ENCODE assay signal across 13 mouse cellular contexts in genomic region chr14:25774100-25774499, GRCm38 (mm10). TPM values are rescaled to one million over a fixed set of nuclear protein-coding genes. Genes with fewer than 3 reads are reported as not detected.
DNase-seq lines count a peak whose midpoint lies in the region; ATAC-seq lines count a peak whose summit lies in the region.
"Had no signal": no experiment of that assay in that cellular context is flagged by ENCODE, and none has a peak within 500 bp of the region (broad histone marks: within the 10 kb centered on the region; RNA-seq: fewer than 3 reads in every experiment).

No protein-coding gene starts in this region.

- no peak overlapping the region for H3K9ac ChIP-seq in heart, embryonic 15.5 days
- no peak overlapping the region for H3K9ac ChIP-seq in liver, embryonic 11.5 days (ENCODE audit: low read depth, low read length)
- H3K9ac ChIP-seq: limb, embryonic 12.5 days; midbrain, embryonic 15.5 days had no signal

- H3K27ac ChIP-seq in heart, embryonic 15.5 days: 0 out of 2 replicates have a peak overlapping the region, but pooled peaks have one; percentile 33
- no peak overlapping the region for H3K27ac ChIP-seq in liver, embryonic 11.5 days (ENCODE audit: low read depth, low read length)
- H3K27ac ChIP-seq: limb, embryonic 12.5 days; midbrain, embryonic 15.5 days had no signal

- H3K4me3 ChIP-seq in heart, embryonic 15.5 days: no peak overlapping the region
- H3K4me3 ChIP-seq in liver, embryonic 11.5 days (ENCODE audit: low read depth, low read length): no peak overlapping the region
- H3K4me3 ChIP-seq: limb, embryonic 12.5 days; midbrain, embryonic 15.5 days had no signal

- H3K27me3 ChIP-seq in heart, embryonic 15.5 days: no peaks in the 10 kb centered on the region
- no peaks in the 10 kb centered on the region for H3K27me3 ChIP-seq in liver, embryonic 11.5 days (replicated peaks; ENCODE audit: control insufficient read depth, insufficient read depth, low read length)
- H3K27me3 ChIP-seq: limb, embryonic 12.5 days; midbrain, embryonic 15.5 days had no signal

- 0 out of 2 replicates have a peak, but pooled peaks have one; percentile 48 for ATAC-seq in heart, embryonic 15.5 days (replicated peaks; ENCODE audit: insufficient number of reproducible peaks, insufficient read depth, low FRiP score, low read depth)
- ATAC-seq in liver, embryonic 11.5 days (replicated peaks; ENCODE audit: low FRiP score): 0 out of 2 replicates have a peak, but pooled peaks have one; percentile 33
- no peak for ATAC-seq in megakaryocyte progenitor cell, adult 5-6 weeks (replicated peaks; ENCODE audit: poor library complexity)
- ATAC-seq: midbrain, embryonic 15.5 days had no signal

- no peaks in the 10 kb centered on the region for H3K9me3 ChIP-seq in heart, embryonic 15.5 days (replicated peaks)
- no peaks in the 10 kb centered on the region for H3K9me3 ChIP-seq in liver, embryonic 11.5 days (ENCODE audit: control insufficient read depth, low read length)
- H3K9me3 ChIP-seq: limb, embryonic 12.5 days; midbrain, embryonic 15.5 days had no signal

- H3K36me3 ChIP-seq in heart, embryonic 15.5 days: no peaks in the 10 kb centered on the region
- no peaks in the 10 kb centered on the region for H3K36me3 ChIP-seq in liver, embryonic 11.5 days (ENCODE audit: control insufficient read depth, insufficient read depth, low read length)
- H3K36me3 ChIP-seq: limb, embryonic 12.5 days; midbrain, embryonic 15.5 days had no signal

- peak overlapping the region; percentile 2; the same call in 1 of the 2 replicates for H3K4me2 ChIP-seq in heart, embryonic 15.5 days
- no peak overlapping the region for H3K4me2 ChIP-seq in liver, embryonic 11.5 days
- H3K4me2 ChIP-seq: limb, embryonic 12.5 days; midbrain, embryonic 15.5 days had no signal

- 20% methylated on average over 5 of the region's 5 CpGs for WGBS in heart, embryonic 15.5 days
- 26% methylated on average over 5 of the region's 5 CpGs for WGBS in liver, embryonic 11.5 days

- H3K4me1 ChIP-seq in heart, embryonic 15.5 days (replicated peaks): peaks cover 43% of the 10 kb centered on the region
- peaks cover 18% of the 10 kb centered on the region for H3K4me1 ChIP-seq in liver, embryonic 11.5 days (replicated peaks; ENCODE audit: control insufficient read depth, insufficient read depth, low read length)

- peak; percentile 16 for DNase-seq in adrenal gland, postnatal 14 days
- DNase-seq in adrenal gland, adult (ENCODE audit: inconsistent age in 2 of 2, low spot score in 1 of 2): no peak
- no peak for DNase-seq in heart, adult 18-20 months
- peak; percentile 35 for DNase-seq in 3T3-L1 (ENCODE audit: low read depth, low spot score)
- no peak for DNase-seq in liver, embryonic 11.5 days (ENCODE audit: low spot score)
- no peak for DNase-seq in ovary, adult 18-20 months (ENCODE audit: low spot score)
- DNase-seq: cerebellum, postnatal 25 days; kidney, adult 9 months; right cerebral cortex, adult 18-20 months had no signal

RNA-seq across cellular contexts. Expression of gene Zcchc24, which starts 5.3 kb away (rescaled TPM):
- 32.3 and 32.5 TPM in 2 replicates for total RNA-seq in adrenal gland, postnatal 14 days (2021)
- polyA plus RNA-seq in heart, embryonic 15.5 days (2015; fragmentation: Nextera tagmentation; extraction: Ambion mirVana): 22.4 and 26.8 TPM in 2 replicates
- total RNA-seq in heart, adult 18-20 months (2021): 10 to 100 TPM; 33.9 to 34.9 TPM
- polyA plus RNA-seq in liver, embryonic 11.5 days (2014; fragmentation: Nextera tagmentation; extraction: Ambion mirVana): 11.3 and 13.4 TPM in 2 replicates
- total RNA-seq in megakaryocyte progenitor cell, adult 5-6 weeks (2015): 1.2 and 1.3 TPM in 2 replicates
- 0.41 and 0.92 TPM in 2 replicates for total RNA-seq in megakaryocyte progenitor cell, adult 5-6 weeks (2017)

Comparison
In these comparisons a context has a peak if more than half of its experiments do, and no peak if none do; other contexts are left out.
1. DNase-seq: peak in adrenal gland, postnatal 14 days (single experiment) and 3T3-L1 (single experiment); none in adrenal gland, adult (0 of 2), heart, adult 18-20 months (0 of 2), liver, embryonic 11.5 days (single experiment) and ovary, adult 18-20 months (single experiment).
2. RNA of gene Zcchc24, which starts 5.3 kb away (total RNA-seq): 33.9 to 34.9 TPM in heart, adult 18-20 months and 32.3 to 32.5 TPM in adrenal gland, postnatal 14 days; 0.41 to 1.3 TPM in megakaryocyte progenitor cell, adult 5-6 weeks; every median in the first group is over 10 times any median in the second.